Mouse (Mus musculus): ENCODE measurements around the gene Grap2. TPM values are rescaled to one million over a fixed set of nuclear protein-coding genes. Genes with fewer than 3 reads are reported as not detected.

Gene Grap2
- polyA plus RNA-seq, 1 experiment from 2014 or later = 2.6 TPM

GRCm38 (mm10) chr15:80604026-80604425 lies 31.6 kb downstream of the Grap2 start:
- Histone ChIP-seq H3K9me3 (replicated peaks) (no peaks in the 10 kb centered on the region), H3K4me2 (no peak overlapping the region), H3K4me1 (replicated peaks) (peaks cover 8% of the 10 kb centered on the region; the same call in 1 of the 2 replicates), H3K9ac (no peak overlapping the region), H3K36me3 (no peaks in the 10 kb centered on the region), H3K27me3 (0 out of 2 replicates have a peak, but pooled peaks cover 3% of the 10 kb centered on the region), H3K4me3 (no peak overlapping the region), H3K27ac (no peak overlapping the region)
- 89% methylated on average over 6 of the region's 6 CpGs for WGBS
- ATAC-seq (replicated peaks; ENCODE audit: insufficient number of reproducible peaks, insufficient read depth, low FRiP score, low read depth) = no peak

- Histone ChIP-seq H3K36me3 (no peaks in the 10 kb centered on the region), H3K4me1 (replicated peaks) (no peaks in the 10 kb centered on the region), H3K9ac (no peak overlapping the region), H3K4me2 (no peak overlapping the region), H3K9me3 (replicated peaks) (no peaks in the 10 kb centered on the region), H3K27ac (no peak overlapping the region), H3K27me3 (peaks cover 3% of the 10 kb centered on the region; the same call in 1 of the 2 replicates), H3K4me3 (no peak overlapping the region)
- no peak for ATAC-seq (replicated peaks; ENCODE audit: insufficient number of reproducible peaks, insufficient read depth, low FRiP score, low read depth)
- 64% methylated on average over 3 of the region's 3 CpGs for WGBS
Measured at GRCm38 (mm10) chr15:80607970-80608369, 35.6 kb downstream of the Grap2 start.

- Histone ChIP-seq H3K4me1 (replicated peaks) (no peaks in the 10 kb centered on the region), H3K27me3 (peaks cover 3% of the 10 kb centered on the region; the same call in 1 of the 2 replicates), H3K9me3 (replicated peaks) (no peaks in the 10 kb centered on the region), H3K9ac (no peak overlapping the region), H3K27ac (no peak overlapping the region), H3K36me3 (no peaks in the 10 kb centered on the region), H3K4me3 (no peak overlapping the region), H3K4me2 (no peak overlapping the region)
- 68% methylated on average over 2 of the region's 2 CpGs for WGBS
- ATAC-seq (replicated peaks; ENCODE audit: insufficient number of reproducible peaks, insufficient read depth, low FRiP score, low read depth) = no peak
Measured at GRCm38 (mm10) chr15:80610335-80610734, 37.9 kb downstream of the Grap2 start.

GRCm38 (mm10) chr15:80611478-80611877 lies 39.1 kb downstream of the Grap2 start:
- peaks cover 8% of the 10 kb centered on the region for H3K27me3 ChIP-seq
- H3K36me3 ChIP-seq = no peaks in the 10 kb centered on the region
- no peak overlapping the region for H3K9ac ChIP-seq
- no peak overlapping the region for H3K4me3 ChIP-seq
- no peak overlapping the region for H3K4me2 ChIP-seq
- 65% methylated on average over 5 of the region's 5 CpGs for WGBS
- no peak overlapping the region for H3K27ac ChIP-seq
- ATAC-seq (replicated peaks; ENCODE audit: insufficient number of reproducible peaks, insufficient read depth, low FRiP score, low read depth) = no peak
- H3K9me3 ChIP-seq (replicated peaks) = no peaks in the 10 kb centered on the region
- H3K4me1 ChIP-seq (replicated peaks) = peaks cover 5% of the 10 kb centered on the region; the same call in 1 of the 2 replicates

- Histone ChIP-seq H3K9ac (no peak overlapping the region), H3K9me3 (replicated peaks) (no peaks in the 10 kb centered on the region), H3K4me2 (no peak overlapping the region), H3K4me1 (replicated peaks) (peaks cover 5% of the 10 kb centered on the region; the same call in 1 of the 2 replicates), H3K4me3 (no peak overlapping the region), H3K27ac (no peak overlapping the region), H3K36me3 (no peaks in the 10 kb centered on the region), H3K27me3 (peaks cover 17% of the 10 kb centered on the region)
- 56% methylated on average over 5 of the region's 5 CpGs for WGBS
- ATAC-seq (replicated peaks; ENCODE audit: insufficient number of reproducible peaks, insufficient read depth, low FRiP score, low read depth) = no peak
Measured at GRCm38 (mm10) chr15:80613904-80614303, 41.5 kb downstream of the Grap2 start.

- Histone ChIP-seq H3K9me3 (replicated peaks) (no peaks in the 10 kb centered on the region), H3K4me2 (no peak overlapping the region), H3K4me3 (no peak overlapping the region), H3K27me3 (peaks cover 19% of the 10 kb centered on the region), H3K9ac (no peak overlapping the region), H3K4me1 (replicated peaks) (peaks cover 5% of the 10 kb centered on the region; the same call in 1 of the 2 replicates), H3K36me3 (no peaks in the 10 kb centered on the region), H3K27ac (no peak overlapping the region)
- ATAC-seq (replicated peaks; ENCODE audit: insufficient number of reproducible peaks, insufficient read depth, low FRiP score, low read depth) = no peak
- 65% methylated on average over 18 of the region's 18 CpGs for WGBS
Measured at GRCm38 (mm10) chr15:80614500-80615289, 42.3 kb downstream of the Grap2 start.

- H3K27me3 ChIP-seq = peaks cover 19% of the 10 kb centered on the region
- no peaks in the 10 kb centered on the region for H3K36me3 ChIP-seq
- peaks cover 5% of the 10 kb centered on the region; the same call in 1 of the 2 replicates for H3K4me1 ChIP-seq (replicated peaks)
- no peak overlapping the region for H3K9ac ChIP-seq
- H3K9me3 ChIP-seq (replicated peaks) = no peaks in the 10 kb centered on the region
- 33% methylated on average over 2 of the region's 2 CpGs for WGBS
- H3K27ac ChIP-seq = no peak overlapping the region
- H3K4me3 ChIP-seq = no peak overlapping the region
- no peak overlapping the region for H3K4me2 ChIP-seq
- no peak for ATAC-seq (replicated peaks; ENCODE audit: insufficient number of reproducible peaks, insufficient read depth, low FRiP score, low read depth)
Measured at GRCm38 (mm10) chr15:80615290-80615570, 42.8 kb downstream of the Grap2 start.

GRCm38 (mm10) chr15:80615636-80616383 lies 43.4 kb downstream of the Grap2 start:
- no peak for ATAC-seq (replicated peaks; ENCODE audit: insufficient number of reproducible peaks, insufficient read depth, low FRiP score, low read depth)
- Histone ChIP-seq H3K27ac (no peak overlapping the region), H3K4me2 (no peak overlapping the region), H3K27me3 (peaks cover 19% of the 10 kb centered on the region), H3K36me3 (no peaks in the 10 kb centered on the region), H3K9ac (no peak overlapping the region), H3K9me3 (replicated peaks) (no peaks in the 10 kb centered on the region), H3K4me3 (no peak overlapping the region), H3K4me1 (replicated peaks) (peaks cover 5% of the 10 kb centered on the region; the same call in 1 of the 2 replicates)
- WGBS = 9% methylated on average over 17 of the region's 17 CpGs

GRCm38 (mm10) chr15:80617839-80618238 lies 45.4 kb downstream of the Grap2 start:
- Histone ChIP-seq H3K9me3 (replicated peaks) (no peaks in the 10 kb centered on the region), H3K27me3 (peaks cover 19% of the 10 kb centered on the region), H3K27ac (no peak overlapping the region), H3K36me3 (no peaks in the 10 kb centered on the region), H3K4me3 (no peak overlapping the region), H3K9ac (no peak overlapping the region), H3K4me1 (replicated peaks) (peaks cover 11% of the 10 kb centered on the region), H3K4me2 (no peak overlapping the region)
- WGBS = 53% methylated on average over 2 of the region's 2 CpGs
- no peak for ATAC-seq (replicated peaks; ENCODE audit: insufficient number of reproducible peaks, insufficient read depth, low FRiP score, low read depth)

- ATAC-seq (replicated peaks; ENCODE audit: insufficient number of reproducible peaks, insufficient read depth, low FRiP score, low read depth) = no peak
- WGBS = 83% methylated on average over 5 of the region's 5 CpGs
Measured at GRCm38 (mm10) chr15:80619166-80619565, 46.8 kb downstream of the Grap2 start.

GRCm38 (mm10) chr15:80619786-80620185 lies 47.4 kb downstream of the Grap2 start:
- Histone ChIP-seq H3K4me2 (no peak overlapping the region), H3K27ac (no peak overlapping the region), H3K4me1 (replicated peaks) (peaks cover 21% of the 10 kb centered on the region), H3K9me3 (replicated peaks) (no peaks in the 10 kb centered on the region), H3K27me3 (peaks cover 19% of the 10 kb centered on the region), H3K9ac (no peak overlapping the region), H3K36me3 (no peaks in the 10 kb centered on the region), H3K4me3 (no peak overlapping the region)
- no peak for ATAC-seq (replicated peaks; ENCODE audit: insufficient number of reproducible peaks, insufficient read depth, low FRiP score, low read depth)
- 73% methylated on average over 4 of the region's 4 CpGs for WGBS

More at GRCm38 (mm10) chr15:80619166-80619565, 46.8 kb downstream of the Grap2 start:
- Histone ChIP-seq H3K4me1 (replicated peaks) (peaks cover 21% of the 10 kb centered on the region), H3K4me2 (no peak overlapping the region), H3K36me3 (no peaks in the 10 kb centered on the region), H3K27ac (no peak overlapping the region), H3K9ac (no peak overlapping the region), H3K27me3 (peaks cover 19% of the 10 kb centered on the region), H3K4me3 (no peak overlapping the region), H3K9me3 (replicated peaks) (no peaks in the 10 kb centered on the region)
